Mouse (Mus musculus): ENCODE measurements around the gene Dstyk.

GRCm38 (mm10) chr1:132374140-132374872 lies 43.0 kb upstream of the Dstyk start:
- TF ChIP-seq CTCF (IDR thresholded peaks at IDR 0.05; ENCODE audit: borderline replicate concordance, insufficient read depth, low read length) (no peak), POLR2A (IDR thresholded peaks at IDR 0.05; ENCODE audit: low read depth, low read length) (no peak)

Data from embryonic fibroblast, embryonic 13.5 days (primary cell).